Mouse (Mus musculus) spleen, adult 12 weeks (tissue): ENCODE data around the gene Vps4b.

Experiments
- DNase-seq: peaks from one replicate; pipeline ENCODE4 v3.0.0; 2022; ENCODE audit warnings: low spot score

Vps4b gene

DNA sequence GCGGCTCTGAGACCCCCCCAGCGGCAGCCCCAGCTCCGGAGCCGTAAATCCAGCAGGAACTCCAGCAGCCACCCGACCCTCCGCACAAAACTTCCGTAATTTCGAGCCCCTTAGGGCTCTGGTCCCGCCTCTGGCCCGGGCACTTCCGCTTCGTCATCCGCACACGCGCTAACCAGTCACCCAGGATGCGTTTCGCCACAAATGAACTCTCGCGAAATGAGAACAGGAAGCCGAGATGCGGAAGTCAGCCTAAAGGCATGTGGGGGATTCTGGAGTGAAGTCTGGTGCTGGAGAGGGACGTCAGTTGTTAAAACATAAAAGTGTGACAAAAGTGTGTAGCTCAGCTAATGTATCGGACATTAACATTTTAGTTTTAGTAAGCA, at the start of gene Vps4b:
Vps4b (minus strand) TSS at position 187 of the 383 bp plus-strand sequence.
- DNase-seq: peak; percentile 83

DNA sequence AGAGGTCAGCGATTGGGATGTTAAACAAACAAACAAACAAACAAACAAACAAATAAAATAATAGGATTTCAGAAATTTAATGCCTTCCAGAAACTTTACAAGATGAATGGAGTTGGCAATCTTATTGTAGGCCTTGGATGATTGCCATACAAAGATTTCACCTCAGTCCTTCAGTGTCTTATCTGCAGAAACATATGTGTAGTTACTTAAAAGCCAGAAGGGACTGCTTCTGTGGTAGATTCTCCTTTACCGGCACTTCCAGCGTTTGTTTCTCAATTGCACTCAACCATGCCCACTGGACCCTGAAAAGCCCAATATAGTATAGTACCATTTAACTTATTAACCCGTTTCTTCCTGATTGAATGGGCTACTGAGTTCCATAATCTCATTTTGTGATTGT, 32.3 kb upstream of the Vps4b start:
- no peak for DNase-seq

DNA sequence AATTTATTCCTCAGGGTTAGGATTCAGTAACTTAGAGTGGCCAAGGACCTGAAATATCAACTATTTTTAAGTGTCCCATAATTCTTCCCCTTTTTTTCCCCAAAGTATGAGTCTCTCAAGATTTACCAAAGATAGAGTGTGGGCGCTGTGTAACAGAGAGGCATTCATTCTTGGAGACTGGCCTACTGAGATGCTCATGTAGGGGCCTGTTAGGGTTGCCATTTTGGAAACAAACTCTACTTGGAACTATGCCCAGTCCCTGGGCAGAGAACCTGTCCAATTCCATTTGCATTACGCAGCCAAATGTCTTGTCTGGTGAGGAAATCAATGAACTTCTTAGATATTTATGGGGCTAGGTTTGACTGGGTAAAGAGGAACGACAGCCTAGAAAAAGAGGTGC, 25.8 kb upstream of the Vps4b start:
- no peak for DNase-seq

DNA sequence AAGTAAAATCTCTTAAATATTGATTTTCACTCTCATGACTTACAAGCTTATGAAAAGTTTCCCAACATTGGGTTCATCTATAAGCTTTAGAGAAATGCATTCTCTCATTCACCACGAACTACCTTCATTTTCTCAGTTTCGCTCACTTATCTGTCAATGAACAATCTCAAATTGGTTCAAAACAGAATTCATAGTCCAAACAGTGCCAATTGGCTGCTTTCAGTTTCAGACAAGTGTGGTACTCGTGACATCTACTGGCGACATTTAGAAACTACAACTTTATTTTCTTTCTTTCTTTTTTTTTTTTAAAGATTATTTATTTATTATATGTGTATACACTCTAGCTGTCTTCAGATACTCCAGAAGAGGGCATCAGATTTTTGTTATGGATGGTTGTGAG, 21.8 kb upstream of the Vps4b start:
- DNase-seq: no peak

DNA sequence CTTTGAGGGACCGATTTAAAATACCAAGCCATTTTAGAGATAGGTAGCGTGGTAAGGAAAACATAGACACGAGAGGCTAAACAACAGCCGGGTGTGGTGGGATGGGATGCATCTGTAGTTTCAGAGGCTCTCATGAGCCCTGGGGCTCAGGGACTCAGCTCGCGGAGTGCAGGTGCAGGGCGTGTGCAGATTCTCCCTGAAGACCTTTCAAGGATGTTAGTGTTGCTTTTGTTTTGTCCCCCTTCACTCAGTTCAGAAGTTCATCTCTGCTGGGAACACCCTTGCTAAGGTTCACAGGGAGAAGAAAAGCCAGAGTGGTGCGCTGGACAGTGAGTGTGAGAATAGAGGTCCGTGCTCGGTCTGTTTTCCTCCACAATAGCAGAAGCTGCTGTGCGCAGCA, 20.2 kb upstream of the Vps4b start:
- DNase-seq: no peak

DNA sequence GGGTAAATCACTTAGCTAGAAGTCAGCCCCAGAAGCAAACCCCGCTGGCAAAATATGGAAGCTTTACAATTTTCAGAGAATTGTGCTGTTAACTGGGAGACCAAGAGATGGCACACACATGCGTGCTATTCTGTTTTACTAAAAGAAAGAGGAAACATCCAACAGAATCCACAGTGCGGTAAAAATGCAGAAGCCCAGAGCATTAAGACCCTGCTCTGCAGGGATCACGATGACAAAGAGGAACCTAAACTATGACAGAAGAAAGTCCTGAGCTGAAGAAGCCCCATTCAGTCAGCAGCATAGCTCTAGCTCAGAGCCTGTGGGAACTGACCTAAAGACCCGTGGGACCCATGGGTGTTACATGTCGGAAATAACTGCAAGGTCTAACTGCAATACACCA, 18.7 kb upstream of the Vps4b start:
- no peak for DNase-seq

DNA sequence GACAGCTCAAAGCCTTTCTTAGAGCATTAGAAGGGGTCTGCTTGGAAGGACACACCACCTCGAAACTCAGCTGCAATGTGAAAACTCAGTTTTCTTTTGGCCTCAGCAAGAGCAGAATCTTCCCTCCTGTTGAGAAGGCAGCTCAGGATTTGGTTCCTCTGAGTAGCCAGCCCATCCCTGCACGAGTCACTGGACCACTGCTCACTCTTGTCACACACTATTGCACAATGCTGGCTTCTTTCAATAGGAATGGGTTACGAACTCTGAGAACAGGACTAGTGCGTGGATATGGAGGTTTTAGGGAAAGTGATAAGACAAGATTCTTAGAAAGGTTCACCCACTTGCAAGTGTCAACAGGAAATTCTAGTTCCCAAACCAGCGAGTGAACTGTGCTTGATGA, 18.3 kb upstream of the Vps4b start:
- no peak for DNase-seq

DNA sequence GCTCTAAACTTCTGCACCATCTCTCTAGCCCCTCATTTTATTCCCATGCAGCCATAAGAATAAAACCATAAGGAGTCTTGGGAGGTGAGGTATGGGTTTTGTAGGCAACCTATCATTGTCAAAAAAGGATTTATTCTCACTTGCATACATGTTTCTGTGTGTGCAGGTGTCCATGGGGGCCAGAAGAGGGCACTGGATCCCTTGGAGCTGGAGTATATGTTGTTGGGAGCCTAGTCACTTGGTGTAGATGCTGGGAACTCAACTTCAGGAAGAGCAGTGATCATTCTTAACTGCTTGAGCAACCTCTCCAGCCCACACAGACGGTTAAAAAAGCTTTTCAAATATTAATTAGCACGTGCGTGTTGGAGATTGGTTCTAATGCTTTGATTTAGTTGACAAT, 3.4 kb upstream of the Vps4b start:
- no peak for DNase-seq

DNA sequence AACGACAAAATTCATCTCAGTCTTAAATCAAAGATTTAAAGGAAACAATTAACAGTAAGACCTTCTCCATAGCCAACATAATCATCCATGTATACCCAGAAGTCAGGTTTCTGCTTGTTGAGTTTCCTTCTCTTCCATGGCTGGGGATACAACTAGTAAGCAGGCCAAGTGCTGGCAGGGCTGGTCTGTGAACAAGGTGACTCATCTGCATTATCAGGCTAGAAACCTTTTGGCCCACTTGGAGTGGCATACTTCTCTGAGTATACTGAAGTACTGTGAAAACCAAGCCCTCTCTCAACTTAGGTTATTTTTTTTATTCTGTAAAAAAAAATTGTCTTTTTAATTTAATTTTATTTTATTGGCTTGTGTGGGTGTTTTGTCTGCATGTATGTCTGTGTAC, 2.9 kb upstream of the Vps4b start:
- DNase-seq: no peak

DNA sequence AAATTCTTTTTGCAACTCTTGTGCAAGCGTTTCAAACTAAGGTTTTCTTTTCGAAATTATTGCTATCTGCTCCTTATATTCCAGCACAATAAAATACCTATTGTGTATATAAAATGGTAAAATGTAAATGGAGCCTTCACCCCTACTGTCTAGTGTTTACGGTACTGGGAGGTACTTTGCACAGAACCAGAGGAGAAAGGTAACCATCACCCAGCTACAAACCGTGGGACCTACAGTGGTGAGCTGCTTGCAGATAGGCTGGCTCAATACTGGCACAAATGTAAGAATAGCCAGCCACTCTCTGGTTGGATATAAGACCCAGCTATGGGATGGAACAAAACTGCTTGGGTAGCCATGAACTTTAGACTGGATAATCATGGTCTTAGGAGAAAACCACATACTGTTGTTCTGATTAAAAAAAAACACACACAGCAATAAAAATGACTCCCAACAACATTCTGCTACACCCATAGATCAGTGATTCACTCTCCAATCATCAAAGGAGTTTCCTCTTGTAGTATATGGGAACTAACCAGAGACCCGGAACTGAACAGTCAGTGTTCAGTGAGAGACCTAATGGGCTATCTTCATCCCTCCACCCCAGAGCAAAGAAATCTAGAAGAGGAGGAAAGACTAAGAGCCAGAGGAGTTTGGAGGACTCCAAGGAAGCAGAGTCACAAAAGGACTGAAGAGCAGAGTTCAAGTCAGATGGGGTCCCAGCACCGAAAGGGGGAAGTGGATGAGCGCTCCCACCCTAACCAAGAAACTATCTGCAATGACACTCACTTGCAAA, 655 bp upstream of the Vps4b start:
- DNase-seq: no peak

DNA sequence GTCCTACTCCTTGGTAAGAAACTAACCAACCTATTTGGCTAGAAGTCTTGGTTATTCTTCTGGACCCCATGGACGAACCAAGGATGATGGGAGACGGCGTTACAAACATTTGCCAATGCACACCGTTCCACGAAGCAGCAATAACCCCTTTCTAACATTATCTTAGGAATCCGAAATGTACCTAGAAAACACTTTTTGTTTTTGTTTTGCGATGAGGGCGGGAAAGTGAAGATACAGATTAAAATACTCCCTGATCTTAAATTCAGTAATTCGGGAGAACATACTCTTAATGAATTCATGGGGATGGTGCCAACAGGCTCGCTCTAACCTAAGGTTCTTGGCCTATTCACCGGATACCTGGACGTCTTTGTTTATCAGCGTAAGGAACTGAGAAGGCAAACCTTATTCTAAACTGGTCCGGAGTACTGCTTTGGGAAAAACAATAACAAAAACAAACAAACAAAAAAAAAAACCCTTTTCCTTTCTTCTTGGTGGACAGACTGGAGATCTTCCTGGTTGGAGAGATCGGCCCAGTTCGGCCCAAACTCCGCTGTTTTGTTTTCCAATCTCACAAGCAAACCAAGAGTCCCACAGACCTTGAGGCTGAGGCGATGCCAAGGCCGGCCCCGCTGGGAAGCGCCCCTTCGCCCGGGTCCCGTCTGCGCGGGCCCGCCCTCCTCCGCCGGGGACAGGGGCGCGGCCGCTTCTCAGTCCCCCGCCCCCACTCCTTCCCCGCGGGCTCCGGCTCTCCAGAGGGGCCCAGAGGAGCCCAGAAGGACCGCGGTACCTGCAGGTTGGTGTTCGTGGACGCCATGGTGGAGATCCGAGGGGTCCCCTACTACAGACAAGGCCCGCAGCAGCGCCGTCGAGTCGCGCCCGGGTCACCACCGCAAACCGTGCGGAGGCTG, 640 bp downstream of the Vps4b start:
- no peak for DNase-seq

DNA sequence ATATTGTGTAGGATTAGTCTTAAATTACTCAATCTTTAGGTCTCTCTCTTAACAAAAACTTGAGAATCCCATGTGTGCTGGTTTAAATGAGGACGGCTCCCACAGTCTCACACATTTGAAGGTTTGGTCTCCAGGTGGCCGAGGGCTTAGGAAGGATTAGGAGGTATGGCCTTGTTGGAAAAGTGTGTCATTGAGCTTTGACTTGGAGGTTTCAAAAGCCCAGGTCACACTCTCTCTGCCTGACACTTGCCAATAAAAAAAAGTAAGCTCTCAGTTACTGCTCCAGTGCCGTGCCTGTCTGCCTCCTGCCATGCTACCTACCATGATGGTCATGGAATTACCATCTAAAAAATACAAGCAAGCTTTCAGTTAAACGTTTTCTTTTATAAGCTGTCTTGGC, 21.6 kb downstream of the Vps4b start:
- DNase-seq: no peak

DNA sequence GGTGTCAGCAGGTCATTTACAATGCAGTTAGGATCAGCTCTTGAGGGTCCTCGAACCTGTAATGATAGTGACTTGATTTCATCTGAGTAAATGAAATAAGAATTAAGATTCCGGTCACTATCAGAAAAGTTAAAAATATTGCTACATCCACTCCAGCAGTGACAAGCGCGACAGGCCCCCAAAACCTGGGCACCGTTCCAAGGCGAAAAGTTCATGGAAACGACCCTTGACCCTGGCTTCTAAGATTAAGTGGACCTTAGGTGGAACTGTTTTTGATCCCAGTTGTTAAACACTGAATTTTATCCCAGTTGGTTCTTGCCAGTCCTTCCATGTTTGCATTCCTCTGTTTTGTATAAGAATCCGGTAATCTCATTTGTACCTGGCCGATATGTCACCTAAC, 22.4 kb downstream of the Vps4b start:
- no peak for DNase-seq

DNA sequence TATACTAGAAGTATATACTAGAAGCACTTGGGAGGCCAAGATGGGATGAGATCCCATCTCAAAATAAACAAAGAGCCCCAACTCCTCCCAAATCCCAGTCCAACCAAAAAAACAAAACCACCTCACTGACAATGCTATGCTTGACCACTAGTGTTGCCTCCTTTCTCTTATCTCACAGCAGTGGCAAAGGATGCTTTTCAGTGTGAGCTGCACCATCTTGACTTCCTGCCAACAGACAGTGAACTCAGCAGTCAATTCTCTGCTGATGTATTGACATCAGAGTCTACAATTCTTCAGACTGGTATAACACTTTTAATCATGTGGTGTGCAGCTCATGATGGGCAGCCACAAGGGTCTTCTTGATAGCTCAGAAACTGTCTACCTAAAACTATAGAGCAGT, 27.8 kb downstream of the Vps4b start:
- no peak for DNase-seq

DNA sequence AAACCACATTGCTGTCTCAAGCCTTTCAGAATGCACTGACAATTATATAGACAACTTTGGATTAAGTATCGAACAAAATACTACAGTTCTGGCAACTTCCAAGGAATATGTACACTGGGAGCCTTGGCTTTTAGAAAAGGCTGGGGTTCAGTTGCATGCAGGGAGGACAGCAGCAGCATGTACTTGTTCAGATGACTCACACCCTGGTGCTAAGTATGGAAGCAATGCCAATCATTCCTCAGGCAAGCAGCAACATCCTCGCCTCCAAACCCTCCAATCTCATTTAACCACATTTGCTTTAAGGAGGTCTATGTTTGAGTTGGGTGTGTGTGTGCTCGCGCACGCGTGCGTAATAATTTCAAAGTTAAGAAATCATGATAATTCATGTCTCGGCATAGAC, 30.8 kb downstream of the Vps4b start:
- DNase-seq: no peak

DNA sequence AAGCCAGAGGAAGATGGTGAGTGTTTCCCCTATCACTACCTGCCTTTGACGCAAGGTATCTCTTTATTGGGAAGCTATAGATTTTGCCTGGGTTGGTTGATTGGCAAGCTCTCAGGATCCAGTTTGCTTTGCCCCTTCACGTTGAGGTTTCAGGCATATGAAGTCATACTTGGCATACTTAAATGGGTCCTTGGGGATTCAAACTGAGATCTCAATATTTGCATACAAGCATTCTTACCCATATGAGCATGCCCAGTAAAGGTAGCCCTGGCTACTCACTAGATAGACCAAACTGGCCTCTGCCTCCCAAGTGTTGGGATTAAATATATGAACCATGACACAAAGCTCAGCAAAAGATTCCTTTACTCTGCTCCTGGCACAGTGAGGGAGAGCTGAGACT, 31.7 kb downstream of the Vps4b start:
- DNase-seq: no peak

DNA sequence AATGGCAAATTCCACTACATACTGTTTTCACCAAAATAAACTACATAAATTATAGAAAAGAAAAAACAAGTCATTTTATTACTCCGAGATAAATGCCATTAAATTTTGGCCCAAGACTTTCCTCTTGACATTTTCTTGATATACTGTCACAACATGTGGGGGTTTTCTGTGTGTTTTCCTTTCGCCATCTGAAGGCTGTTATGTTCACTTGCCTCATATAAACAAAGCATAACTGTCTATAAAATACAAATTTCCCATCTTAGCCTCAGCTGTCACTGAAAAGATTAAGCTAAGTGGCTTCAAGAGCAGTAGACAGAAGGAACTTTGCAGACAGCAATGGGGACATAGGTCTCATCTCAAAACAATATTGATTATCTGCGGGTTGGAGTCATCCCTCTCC, 32.2 kb downstream of the Vps4b start:
- no peak for DNase-seq

DNA sequence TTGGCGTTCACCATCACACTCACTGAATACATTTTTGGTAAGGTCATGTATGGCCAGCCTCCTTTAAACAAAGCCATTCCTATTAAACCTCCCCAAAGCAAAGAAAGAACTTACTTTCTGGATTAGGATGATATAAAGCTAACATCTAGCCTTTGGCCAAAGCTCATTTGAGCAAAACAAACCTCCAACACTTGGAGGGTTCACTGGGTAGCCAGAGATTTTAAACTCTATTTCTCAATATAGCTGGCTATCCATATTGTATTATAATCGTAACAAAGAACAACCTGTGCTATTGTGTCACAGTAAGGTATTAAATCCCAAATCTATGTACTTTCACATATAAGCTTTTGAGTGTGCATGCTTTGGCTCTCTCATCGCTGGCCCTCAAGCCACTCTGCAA, 35.8 kb downstream of the Vps4b start:
- no peak for DNase-seq

DNA sequence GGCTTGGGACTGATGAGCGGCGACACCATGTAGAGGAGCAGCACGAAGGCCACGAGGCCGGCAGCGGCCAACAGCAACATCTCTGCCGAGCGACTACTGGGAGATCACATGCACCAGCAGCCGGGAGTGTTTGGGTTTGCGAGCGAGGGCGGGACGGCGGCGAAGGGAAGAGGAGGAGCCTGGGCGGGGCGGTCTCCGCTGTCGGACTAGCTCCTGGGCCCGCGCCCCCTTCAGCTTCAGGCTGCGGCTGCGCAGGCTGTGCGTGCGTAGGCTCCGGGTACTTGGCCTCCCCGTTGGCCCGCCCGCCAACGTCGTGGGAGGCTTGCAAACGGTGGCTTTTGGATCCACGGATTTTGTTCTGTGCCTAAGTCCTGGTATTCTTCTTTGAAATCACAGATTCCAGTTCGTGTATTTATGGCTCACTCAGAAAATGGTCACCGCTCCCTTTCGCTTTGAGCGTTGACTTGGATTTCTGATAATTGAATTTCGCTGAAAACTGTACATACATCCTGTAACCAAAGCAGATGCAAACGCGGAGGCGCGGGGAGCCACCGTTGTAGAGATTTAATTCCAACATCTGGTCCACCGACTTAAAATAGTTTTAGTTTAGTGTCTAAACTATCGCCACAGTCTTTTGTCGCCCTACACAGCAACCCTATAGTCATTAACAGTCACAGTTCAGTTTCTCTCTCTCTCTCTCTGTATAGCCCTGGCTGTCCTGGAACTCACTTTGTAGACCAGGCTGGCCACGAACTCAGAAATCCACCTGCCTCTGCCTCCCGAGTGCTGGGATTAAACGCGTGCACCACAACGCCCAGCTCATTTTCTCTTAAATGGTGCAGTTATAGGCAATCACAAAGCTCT, 36.7 kb downstream of the Vps4b start, which contains the start of gene Kdsr:
Kdsr (minus strand) TSS at position 156 of the 864 bp plus-strand sequence.
- DNase-seq: peak; percentile 89

DNA sequence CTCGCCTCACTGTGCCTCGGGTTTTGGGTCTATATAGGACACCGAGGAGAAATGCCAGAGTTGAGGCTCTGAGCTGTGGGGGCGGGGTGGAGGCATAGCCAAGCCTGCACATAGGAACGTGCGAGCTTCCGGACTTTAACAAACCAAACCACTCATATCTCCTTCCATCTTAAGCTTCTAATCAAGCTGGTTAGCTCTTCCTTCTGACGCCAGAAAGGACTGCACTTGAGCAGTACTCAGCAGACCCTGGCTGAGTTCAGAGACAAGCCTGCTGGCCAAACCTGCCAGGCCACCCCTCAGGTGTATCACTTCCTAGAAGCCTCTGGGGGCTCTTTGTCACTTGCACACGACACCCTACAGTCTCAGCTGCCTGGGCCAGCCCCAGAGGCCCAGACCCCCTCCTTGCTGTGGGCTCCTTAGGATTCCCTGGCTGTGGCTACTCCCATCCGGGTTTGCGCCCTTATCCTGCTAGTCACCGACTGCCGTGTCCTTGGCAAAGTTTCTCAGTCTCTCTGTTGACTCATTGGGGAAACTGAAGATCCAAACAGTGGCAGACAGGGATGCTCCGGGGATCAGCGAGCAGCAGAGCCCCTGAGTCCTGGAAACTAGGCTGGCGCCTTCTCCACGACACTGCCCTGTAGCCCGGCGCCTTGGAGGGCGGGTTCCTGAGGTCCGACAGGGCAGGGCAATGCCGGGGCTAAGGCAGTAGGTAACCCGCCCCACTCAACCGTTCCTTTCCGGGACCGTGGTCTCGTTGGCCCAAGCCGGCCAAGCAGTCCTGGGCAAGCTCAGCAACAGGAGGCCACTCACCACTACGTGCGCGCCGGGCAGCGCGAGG, 37.6 kb downstream of the Vps4b start:
- peak; percentile 2 for DNase-seq

DNA sequence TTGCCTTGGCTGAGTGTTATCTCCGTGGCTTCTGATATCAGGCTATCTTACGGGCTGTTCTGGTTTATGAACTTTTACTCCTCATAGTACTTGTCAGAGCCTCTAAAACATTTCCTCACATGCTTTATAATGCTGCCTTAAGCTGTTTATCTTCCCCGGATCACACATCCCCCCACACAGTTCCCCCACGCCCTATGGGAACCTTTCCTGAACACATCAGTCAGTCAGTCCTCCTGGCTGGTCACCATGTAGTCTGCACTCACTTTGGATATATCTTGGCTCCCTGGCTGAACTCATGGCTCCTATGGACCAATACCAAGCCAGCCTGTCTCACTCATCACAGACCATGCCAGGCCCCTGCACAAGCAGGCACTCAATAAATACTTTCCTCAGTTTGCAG, 39.9 kb downstream of the Vps4b start:
- DNase-seq: no peak
